Mouse (Mus musculus): ENCODE measurements around the gene Pdk3.

- no peak for TF ChIP-seq MAX (IDR thresholded peaks at IDR 0.05; ENCODE audit: low read depth)
- peak in 1 of 3 experiments; percentile 44 for TF ChIP-seq MYOG (IDR thresholded peaks at IDR 0.05; ENCODE audit: control insufficient read depth in 1 of 3, insufficient read depth in 1 of 3, insufficient read length in 2 of 3, low read depth in 2 of 3)
- no peak for TF ChIP-seq MYOD1 (IDR thresholded peaks at IDR 0.05; ENCODE audit: control insufficient read depth in 1 of 3, insufficient read length in 2 of 3, low read depth in 2 of 3)
- TF ChIP-seq POLR2A (IDR thresholded peaks at IDR 0.05; ENCODE audit: insufficient read length, low read depth): peak; percentile 53
- TF ChIP-seq E2F4 (IDR thresholded peaks at IDR 0.05; ENCODE audit: insufficient read depth): no peak
- no peak for TF ChIP-seq CEBPB (IDR thresholded peaks at IDR 0.05; ENCODE audit: insufficient read depth, poor library complexity, severe bottlenecking)
Observed at GRCm38 (mm10) chrX:93831561-93832336, at the start of gene Pdk3.
